Mouse (Mus musculus) v-Abl transformed pro-B cells (cell line): ENCODE results near the gene Pgd.
"Not testable (repeated sequence)": the region's sequence is repeated elsewhere in the genome, so short reads cannot be mapped to it uniquely, and the experiment has no call there.

ENCODE experiments used
- in situ Hi-C, 2 experiments: fragments of 400-800 bp; cut with MboI; formaldehyde crosslinking; loops; one replicate each; pipeline ENCODE4 v1.15.1; 2025; ENCODE audit not compliant: unreplicated experiment in 2 of 2

The Pgd gene

GRCm38 (mm10) chr4:149166215-149166946, at the start of gene Pgd:
Gene Pgd, minus strand, starts transcription at chr4:149166771.
- in situ Hi-C loops, result no loop called here

- in situ Hi-C loops, result no loop called here
Observed at GRCm38 (mm10) chr4:149215982-149216381, 49.4 kb upstream of the Pgd start.

- in situ Hi-C loops, result no loop called here
Observed at GRCm38 (mm10) chr4:149215397-149215796, 48.8 kb upstream of the Pgd start.

GRCm38 (mm10) chr4:149214468-149214867, 47.9 kb upstream of the Pgd start:
- in situ Hi-C loops, result not testable (repeated sequence)

- in situ Hi-C loops, result no loop called here
Observed at GRCm38 (mm10) chr4:149213466-149213865, 46.9 kb upstream of the Pgd start.

- in situ Hi-C loops, result not testable (repeated sequence)
Observed at GRCm38 (mm10) chr4:149211441-149211840, 44.9 kb upstream of the Pgd start.

GRCm38 (mm10) chr4:149202467-149202866, 35.9 kb upstream of the Pgd start:
- in situ Hi-C loops, result no loop called here

- in situ Hi-C loops, result no loop called here
Observed at GRCm38 (mm10) chr4:149201110-149201509, 34.5 kb upstream of the Pgd start.

GRCm38 (mm10) chr4:149197180-149197579, 30.6 kb upstream of the Pgd start:
- in situ Hi-C loops, result no loop called here

- in situ Hi-C loops, result no loop called here
Observed at GRCm38 (mm10) chr4:149191103-149191502, 24.5 kb upstream of the Pgd start.

- in situ Hi-C loops, result no loop called here
Observed at GRCm38 (mm10) chr4:149188563-149188962, 22.0 kb upstream of the Pgd start.

- in situ Hi-C loops, result no loop called here
Observed at GRCm38 (mm10) chr4:149182755-149183154, 16.2 kb upstream of the Pgd start.

- in situ Hi-C loops, result no loop called here
Observed at GRCm38 (mm10) chr4:149182192-149182591, 15.6 kb upstream of the Pgd start.

GRCm38 (mm10) chr4:149179573-149179972, 13.0 kb upstream of the Pgd start:
- in situ Hi-C loops, result no loop called here

GRCm38 (mm10) chr4:149179160-149179559, 12.6 kb upstream of the Pgd start:
- in situ Hi-C loops, result no loop called here

- in situ Hi-C loops, result no loop called here
Observed at GRCm38 (mm10) chr4:149178328-149178727, 11.8 kb upstream of the Pgd start.

- in situ Hi-C loops, result no loop called here
Observed at GRCm38 (mm10) chr4:149177046-149177445, 10.5 kb upstream of the Pgd start.

GRCm38 (mm10) chr4:149176645-149177044, 10.1 kb upstream of the Pgd start:
- in situ Hi-C loops, result no loop called here

GRCm38 (mm10) chr4:149173661-149174060, 7.1 kb upstream of the Pgd start:
- in situ Hi-C loops, result no loop called here

GRCm38 (mm10) chr4:149172666-149173065, 6.1 kb upstream of the Pgd start:
- in situ Hi-C loops, result no loop called here

- in situ Hi-C loops, result no loop called here
Observed at GRCm38 (mm10) chr4:149172083-149172482, 5.5 kb upstream of the Pgd start.

- in situ Hi-C loops, result no loop called here
Observed at GRCm38 (mm10) chr4:149171581-149171981, 5.0 kb upstream of the Pgd start.
